Mouse (Mus musculus) c-Kit-positive CD71-positive TER-119-negative erythroid progenitor cells, embryonic 14.5 days (primary cell): Measurements from ENCODE around the gene Ndufb6.
"Not testable (repeated sequence)": the region's sequence is repeated elsewhere in the genome, so short reads cannot be mapped to it uniquely, and the experiment has no call there.

ENCODE experiments used
- DNase-seq: peaks from one replicate; pipeline ENCODE4 v3.0.0-alpha.2; 2013; ENCODE audit warnings: low read depth

The Ndufb6 gene

DNA sequence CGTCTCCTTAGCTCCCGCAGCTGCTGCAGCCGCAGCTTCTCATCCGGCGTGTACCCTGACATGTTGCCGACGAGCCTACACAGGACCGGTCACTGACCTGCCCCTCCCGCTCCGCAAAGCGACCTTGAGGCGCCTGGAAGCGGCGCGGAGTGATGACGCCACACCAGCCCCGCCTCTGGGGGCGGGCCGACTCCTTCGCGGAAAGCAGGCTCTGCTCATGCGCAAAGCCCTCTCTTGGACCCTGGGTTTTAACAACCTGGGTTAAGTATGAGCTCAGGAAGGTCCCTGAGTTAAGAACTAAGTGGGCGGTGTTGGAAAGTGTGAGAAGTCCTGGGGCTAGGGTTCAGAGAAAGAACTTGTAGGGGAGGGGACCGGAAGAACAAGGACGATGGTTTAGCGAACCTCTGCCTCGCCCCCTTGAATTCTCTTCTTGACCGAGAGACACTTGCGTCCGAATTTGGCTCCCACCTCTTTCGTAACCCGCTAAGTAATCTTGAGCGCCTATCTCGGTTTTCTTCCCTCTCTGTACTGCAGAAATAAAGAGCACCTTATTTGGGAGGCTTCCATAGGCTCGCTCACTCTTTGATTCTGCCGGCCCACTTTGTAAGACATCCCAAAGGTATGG lies at the start of gene Ndufb6:
TSS of gene Ndufb6 (minus strand) at position 146 of the 625 bp plus-strand sequence.
- peak; percentile 87 for DNase-seq

DNA sequence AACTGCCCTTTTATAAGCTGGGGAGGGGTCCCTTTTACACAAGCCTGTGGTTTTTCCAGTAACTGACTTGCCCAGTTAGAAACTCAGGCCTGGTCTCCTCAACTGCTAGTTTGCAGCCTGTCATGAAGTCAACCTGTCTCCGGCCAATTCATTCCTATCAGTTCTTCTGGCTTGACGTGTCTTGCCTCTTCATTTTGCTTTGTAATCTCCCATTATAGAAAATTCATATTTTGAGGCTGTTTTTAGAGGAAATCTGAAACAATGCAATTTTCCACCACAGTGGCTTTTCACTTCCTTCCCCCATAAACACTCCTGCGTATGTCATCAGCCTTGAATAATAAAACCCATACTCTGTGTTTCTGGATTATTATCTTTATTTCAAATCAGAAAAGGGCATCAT lies 47.9 kb upstream of the Ndufb6 start:
- DNase-seq = no peak

GRCm38 (mm10) chr4:40324620-40325019 lies 45.4 kb upstream of the Ndufb6 start:
- no peak for DNase-seq

- no peak for DNase-seq
Observed at GRCm38 (mm10) chr4:40317404-40317803, 38.2 kb upstream of the Ndufb6 start.

DNA sequence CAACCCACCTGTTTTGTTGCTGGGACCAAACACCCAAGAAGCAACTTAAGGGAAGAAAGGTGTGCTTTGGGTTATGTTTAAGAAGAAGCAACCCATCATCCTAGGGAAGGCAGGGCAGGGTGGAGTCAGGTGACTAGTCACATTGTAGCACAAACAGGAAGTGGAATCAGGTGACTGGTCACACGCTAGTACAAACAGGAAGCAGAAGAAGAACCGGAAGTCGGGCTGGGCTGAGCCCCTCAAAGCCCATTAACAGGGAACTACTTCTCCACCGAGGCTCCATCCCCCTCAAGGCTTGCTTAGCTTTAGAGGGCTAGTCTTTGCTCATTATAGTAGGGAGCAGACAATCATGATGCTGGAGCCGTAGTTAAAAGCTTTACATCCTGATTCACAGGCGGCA lies 33.8 kb upstream of the Ndufb6 start:
- DNase-seq = no peak

- DNase-seq = no peak
Observed at GRCm38 (mm10) chr4:40312213-40312612, 33.0 kb upstream of the Ndufb6 start.

DNA sequence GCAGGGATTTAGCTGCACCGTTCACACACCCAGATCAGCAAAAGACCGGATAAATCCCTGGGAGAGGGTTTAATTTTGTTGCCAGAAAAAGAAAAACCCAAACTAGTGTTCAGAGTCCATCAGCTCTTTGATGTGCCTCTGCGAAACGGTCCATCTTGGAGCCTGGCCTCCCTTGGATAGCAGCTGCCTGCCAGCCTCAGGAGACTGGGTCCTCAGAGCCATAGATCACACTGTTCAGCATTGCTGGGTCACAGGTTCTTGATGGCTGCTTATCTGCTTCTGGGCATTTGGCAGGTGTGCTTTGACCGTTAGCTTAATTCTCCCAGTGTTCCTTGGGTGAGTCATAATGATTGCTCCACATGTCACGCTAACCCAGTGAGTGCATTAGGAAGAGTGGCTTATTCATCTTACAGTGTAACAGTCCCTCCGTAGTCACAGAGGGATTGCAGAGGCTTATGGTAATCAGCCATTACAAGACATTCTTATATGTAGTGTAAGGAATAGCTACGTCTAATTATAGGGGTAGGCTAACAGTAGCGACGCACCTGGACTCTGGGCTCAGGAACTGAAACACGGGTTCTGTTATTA lies 31.7 kb upstream of the Ndufb6 start:
- DNase-seq = no peak

DNA sequence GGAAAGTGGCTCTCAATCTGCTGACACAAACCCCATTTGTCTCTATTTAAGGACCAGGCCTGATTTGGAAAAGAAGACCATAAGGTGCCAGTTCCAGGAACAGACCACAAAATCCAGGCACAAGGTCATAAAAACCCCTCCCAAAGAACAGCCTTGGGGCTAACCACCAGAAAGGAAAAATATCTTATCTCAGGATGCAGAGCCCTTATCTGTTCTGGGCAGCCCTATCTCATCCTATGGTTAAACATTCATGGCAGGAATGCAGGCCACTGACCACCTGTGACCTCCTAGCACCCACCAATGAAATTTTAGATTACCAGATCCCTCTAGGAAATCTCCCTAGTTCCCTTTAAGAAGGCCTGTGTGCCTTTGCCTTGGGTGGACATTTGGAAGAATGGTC lies 30.5 kb upstream of the Ndufb6 start:
- DNase-seq = no peak

GRCm38 (mm10) chr4:40302445-40303125 lies 23.4 kb upstream of the Ndufb6 start:
- no peak for DNase-seq

GRCm38 (mm10) chr4:40301076-40301789 lies 22.0 kb upstream of the Ndufb6 start:
- peak; percentile 70 for DNase-seq

GRCm38 (mm10) chr4:40299169-40299568 lies 19.9 kb upstream of the Ndufb6 start:
- no peak for DNase-seq

- not testable (repeated sequence) for DNase-seq
Observed at GRCm38 (mm10) chr4:40291511-40291910, 12.3 kb upstream of the Ndufb6 start.

DNA sequence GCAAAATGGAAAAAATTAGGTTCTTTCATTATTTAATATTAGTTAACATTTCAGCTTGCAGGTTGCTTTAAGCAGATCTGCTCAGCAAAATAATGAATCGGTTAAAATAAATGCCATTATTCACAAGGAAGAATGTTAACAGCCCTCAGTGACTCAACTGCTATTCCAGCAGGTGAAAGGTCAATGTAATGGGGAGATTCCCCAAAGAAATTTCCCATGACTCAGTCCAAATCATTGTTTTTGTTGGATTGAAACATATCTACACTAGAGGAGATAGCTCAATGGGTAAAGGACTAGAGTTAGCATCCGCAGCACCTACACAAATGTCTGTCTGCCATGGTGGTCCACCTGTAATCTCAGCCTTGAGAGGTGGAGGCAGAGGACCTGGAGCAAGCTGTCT lies 9.8 kb upstream of the Ndufb6 start:
- DNase-seq = no peak

DNA sequence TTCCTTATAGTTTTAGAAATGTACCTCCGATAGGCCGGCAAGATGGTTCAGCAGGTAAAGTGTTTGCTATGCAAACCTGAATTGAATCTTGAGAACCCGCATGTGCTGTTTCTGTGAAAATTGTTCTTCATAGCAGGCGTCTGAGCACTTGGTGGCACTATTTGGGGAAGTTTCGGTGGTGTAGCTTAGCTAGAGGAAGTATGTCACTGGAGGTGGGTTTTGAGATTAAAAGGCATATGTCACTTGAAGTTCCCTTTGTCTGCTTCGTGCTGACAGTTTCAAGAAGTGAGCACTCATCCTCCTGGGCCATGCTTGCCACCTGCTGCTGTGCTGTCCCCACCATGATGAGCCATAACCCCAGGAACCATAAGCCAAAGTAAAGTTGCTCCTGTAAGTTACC lies 8.2 kb upstream of the Ndufb6 start:
- DNase-seq = no peak

GRCm38 (mm10) chr4:40285582-40285981 lies 6.4 kb upstream of the Ndufb6 start:
- DNase-seq = peak; percentile 54

DNA sequence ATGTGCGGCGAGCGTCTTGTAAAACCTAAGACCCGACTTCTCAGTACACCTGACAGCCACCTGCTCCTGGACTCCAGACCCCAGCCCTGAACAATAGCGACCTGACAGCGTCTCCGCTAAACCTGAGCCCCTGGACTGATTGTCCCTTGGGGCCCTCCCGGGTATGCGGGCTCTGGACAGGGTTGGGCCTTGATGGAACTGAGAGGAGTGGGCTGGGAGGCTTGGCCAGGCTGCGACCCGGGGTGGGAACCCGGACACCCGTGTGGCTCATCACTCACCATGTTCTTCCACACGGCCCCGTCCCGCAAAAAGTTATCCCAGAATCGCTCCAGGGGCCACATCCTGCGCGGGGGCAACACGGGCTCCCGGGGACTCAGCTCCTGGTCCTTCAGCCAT lies 343 bp downstream of the Ndufb6 start:
- no peak for DNase-seq

DNA sequence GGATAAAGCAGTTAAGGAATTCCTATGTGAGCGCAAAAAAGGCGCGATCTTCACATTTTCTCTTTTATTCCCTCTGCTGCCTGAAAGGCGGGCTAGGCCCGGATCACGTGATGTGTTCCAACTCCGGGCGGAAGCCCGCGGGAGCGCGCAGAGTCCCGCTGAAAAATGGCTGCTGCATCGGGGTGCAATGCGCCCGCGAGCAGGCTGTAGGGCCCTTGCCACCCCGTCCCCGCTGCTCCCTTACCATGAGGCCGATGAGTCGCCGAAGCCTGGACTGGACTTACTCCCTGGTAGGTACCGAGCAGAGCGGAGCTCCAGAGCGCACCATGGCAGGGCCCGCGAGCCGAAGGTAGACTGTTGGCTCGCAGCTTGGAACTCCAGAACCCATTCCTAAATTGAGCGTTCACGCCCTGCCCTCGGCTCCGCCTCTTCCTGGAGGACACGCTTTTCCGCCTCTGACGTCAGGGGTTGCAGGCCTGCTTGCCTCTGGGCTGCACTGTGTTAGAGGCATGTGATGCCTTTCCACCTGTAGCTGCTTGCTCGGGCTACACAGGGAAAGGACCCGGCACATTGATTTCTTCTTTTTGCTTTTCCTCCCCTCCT lies 9.7 kb downstream of the Ndufb6 start, which contains the start of the genes Smim27 and Topors:
TSS of gene Smim27 (plus strand) at position 150 of the 603 bp plus-strand sequence.
TSS of gene Topors (minus strand) at position 421 of the 603 bp plus-strand sequence.
- peak; percentile 93 for DNase-seq

DNA sequence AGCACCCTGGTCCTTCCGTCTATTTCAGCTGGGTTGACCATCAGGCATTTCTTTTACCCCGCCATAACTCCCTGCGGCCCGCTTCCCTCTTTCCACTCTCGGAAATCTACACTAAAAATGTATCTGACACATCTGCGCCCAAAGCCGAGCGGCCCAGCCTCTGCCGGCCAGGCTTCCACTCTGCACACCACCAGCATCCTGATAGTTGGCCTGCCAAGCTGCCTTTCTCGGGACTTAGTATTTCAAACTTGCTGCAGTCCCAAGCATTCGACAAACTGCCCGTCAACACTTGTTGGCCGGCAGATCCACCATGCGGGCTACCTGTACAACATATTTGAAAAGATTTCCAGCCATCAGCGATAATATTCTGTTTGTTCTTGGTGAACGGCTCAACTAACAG lies 10.4 kb downstream of the Ndufb6 start:
- no peak for DNase-seq

DNA sequence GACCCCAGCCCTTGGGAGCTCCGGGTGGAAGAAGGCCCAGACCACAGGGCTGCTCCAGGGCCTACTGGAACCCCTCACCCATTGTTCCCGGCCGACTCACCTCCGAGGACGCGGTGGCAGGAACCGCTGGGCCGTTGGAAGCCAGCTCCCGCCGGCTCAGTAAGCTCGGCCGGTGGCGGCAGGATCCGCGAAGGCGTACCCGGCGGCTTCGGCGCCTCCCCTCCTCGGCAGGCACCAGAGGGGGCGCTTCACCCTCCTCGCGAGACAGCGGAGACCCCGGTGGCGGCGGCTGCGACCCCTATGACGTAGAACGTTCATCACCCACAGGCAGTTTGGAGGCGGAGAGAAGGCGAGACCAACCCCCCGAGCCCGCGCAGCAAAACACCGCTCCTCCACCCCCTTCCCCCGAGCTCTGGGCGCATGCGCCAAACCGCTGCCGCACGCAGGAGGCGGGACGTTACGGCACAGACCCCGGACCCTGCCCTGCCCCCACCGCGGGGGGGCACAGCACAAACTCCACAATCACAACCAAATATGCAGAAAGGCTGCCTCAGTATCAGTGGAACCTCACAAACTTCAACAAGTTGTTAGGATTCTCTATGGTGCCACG lies 10.9 kb downstream of the Ndufb6 start:
- peak; percentile 65 for DNase-seq

- no peak for DNase-seq
Observed at GRCm38 (mm10) chr4:40267681-40268080, 11.5 kb downstream of the Ndufb6 start.

GRCm38 (mm10) chr4:40264321-40264720 lies 14.9 kb downstream of the Ndufb6 start:
- DNase-seq = no peak
